Mouse (Mus musculus): ENCODE measurements around the gene Gpr107.
A peak's percentile ranks its signal among the peaks of the same experiment; 100 is the strongest.

Gene Gpr107

DNA sequence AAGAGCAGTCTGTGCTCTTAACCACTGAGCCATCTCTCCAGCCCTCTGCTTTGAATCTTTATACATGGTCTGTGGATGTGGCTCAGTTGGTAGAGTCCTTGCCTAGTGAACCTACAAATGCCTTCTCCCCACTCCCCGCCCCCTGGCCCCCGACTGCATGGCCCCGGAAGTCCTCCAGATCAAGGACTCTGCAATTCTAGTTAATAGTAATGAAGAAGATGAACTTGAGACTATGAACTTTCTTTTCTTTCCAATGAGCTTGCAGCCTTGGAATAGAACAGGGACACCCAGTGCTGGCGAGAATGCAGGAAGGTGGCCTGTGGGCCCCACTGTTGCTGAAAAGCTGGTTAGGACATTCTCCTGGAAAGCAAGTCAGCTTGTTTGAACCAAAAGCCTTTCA is 100.1 kb downstream of the Gpr107 start:
- no peak for DNase-seq

DNA sequence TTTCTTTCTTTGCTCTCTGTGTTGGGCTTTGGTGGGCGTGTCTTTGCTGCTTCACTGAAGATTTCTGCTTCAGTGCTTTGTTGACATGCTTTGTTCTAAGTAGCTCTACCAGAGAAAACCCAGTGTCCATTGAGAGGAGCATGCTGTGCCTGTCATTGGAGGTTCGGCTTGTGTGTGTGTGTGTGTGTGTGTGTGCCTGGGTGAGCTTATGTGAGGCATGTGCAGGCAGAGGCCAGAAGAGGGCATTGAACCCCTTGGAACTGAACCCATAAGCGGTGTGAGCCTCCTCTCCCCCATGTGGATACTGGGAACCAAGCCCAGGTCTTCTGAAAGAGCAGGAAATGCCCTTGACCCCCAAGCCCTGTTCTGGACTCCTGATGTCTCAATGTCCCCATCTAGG is 101.3 kb downstream of the Gpr107 start:
- DNase-seq: no peak

DNA sequence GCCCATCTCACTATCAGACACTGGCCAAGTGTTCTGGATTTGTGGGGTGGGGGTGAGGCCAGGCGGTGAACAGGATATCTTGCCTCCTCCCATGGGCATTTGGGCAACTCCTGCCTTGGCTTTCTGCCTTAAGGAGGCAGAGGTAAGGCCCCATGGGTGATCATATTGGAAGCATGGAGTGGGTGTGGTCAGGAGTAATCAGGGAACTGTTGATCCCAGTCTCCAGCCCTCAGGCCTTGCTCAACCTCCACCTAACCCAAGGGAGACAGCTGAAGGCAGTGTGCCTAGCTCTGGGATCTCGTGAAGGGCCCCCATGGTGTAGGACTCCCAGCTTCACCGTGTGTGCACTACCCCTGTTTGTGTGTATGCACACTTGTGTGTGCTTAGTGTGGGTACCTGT is 102.7 kb downstream of the Gpr107 start:
- no peak for DNase-seq

DNA sequence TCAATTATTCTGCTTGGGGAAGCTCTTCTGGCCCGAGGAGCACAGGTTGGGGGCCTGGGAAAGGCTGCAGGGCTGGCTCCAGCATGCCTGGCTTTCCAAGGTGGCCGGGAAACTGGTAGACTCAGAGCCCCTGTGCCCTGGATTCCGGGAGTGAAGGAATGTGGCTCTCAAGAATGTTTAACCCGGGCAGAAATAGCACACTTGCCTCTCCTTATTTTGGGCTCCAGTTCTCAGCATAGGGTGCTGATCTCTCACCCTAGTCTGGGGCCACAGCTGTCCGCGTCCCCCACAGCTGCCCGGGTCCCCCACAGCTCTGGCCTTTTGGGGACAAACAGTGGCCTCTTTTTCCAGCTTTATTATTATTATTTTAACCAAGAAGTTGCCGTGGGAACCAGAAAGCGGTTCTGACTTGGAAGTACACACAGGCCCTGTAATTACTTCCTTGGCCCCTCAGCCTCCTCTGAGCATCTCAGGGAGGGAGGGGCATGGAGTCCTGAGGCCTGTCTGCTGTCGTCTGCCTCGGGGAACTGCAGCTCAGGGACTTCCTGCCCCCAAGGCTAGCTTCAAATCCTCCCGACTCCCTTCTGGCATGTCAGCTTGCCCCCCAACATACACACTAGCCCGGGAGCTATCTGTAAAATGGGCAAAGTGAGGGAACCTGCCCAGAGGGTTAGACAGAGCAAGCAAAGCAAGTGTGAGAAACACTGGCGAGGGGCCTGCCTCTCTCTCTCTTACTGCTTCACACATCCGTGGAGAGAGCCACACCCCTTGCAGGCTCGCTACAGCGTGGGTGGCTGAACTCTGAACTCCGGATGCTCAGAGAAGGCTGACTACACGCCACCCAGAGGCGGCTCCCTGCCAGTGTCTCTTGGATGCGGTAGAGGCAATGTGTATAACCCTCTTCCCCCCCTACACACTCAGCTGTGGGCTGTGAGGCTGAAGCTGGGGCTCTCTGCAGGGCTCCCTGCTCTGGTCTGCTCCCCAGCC is 104.1 kb downstream of the Gpr107 start:
- peak; percentile 97 for DNase-seq

DNA sequence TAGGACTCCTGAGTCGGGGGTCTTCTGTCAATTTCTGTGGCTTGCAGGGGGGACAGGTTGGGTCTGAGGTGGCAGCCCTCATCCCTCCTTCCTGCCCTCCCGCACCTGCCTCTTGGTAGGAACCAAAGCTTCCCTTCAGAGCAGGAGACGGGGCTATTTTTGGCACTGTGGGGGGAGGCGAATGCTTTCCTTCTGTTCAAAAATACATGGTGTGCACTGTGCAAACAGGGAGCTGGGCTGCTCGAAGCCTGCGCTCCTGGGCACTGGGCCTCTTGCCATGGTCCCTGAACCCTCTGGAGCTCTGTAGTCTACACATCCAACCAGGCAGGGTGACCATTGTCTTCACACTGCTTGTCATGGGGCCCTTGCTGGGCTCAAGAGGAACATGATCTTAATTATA is 105.0 kb downstream of the Gpr107 start:
- DNase-seq: peak; percentile 93

DNA sequence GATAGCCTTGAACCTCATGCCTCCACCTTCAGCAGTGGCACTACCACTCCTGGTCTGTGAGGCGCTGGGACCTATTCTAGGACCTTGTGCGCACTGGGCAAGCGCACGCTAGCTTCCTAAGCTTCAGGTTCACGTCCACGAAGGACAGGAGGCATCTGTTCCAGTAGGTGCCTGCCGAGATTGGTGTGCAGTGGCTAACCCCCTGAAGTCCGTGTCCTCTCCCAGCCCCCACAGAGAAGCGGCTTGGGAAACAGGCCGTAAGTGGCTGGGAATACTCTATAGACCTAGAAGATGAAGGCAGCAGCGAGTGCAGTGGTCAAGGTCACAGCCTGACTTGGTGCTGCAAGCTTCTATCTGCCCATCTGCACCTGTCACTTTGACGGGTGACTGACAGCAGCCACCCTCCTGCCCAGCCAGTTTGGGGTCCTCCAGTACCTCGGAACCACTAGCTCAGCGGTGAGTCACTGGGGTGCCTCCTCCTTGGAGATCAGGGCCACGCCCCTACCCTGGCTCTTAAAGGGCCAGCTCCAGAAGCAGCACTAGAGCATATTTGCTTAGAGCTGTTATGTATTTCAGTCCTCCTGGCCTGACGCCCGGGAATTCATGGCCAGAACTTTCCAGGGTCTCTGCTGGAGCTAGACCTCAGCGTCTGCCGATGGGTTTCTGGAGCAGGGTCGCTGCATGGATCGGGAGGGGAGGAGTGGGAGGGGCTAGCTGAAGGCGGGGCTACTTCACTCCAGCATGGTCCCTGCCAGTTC is 106.7 kb downstream of the Gpr107 start:
- DNase-seq: peak; percentile 98

DNA sequence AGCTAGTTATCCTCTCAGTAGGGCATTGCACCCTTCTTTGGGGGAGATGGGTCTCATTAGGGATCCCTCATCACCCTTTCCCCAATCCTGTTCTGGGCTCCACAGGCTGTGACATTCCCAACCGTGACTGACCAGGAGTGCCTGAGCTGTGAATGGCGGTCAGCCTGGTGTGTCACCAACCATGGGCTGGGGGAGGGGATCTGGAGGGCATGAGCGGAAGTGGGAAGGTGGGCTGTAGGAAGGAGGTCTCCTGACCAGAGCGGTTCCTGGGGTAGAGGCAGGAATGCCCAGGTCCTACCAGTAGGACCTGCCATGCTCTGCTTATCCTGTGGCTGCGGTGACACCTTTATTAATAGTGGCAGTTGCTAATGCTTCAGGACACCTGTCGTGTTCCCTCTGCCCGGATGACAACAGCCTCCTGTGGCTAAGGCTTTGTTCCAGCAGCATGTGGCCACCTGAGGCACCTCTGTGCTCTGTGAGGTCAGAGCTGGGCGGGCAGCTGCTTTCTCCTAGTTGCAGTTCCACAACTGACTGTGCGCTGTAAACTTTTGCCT is 107.3 kb downstream of the Gpr107 start:
- DNase-seq: no peak

DNA sequence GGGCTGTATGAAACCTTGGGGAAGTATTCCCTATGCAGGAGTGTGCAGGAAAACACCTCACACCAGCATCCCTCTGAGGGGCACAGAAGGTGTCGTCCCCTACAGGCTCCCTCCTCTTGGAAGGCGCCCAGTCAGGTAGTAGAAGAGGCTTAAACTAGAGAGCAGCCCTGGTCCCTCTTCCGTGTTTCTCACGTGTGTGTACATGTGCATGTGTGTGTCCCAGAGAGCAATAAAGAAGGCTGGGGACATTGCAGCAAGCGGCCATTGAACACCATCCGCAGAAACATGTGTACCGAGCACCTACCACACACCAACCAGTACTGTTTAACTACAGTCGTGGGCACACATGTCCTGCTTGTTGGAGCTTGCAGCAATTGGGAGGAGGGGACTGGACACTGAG is 108.4 kb downstream of the Gpr107 start:
- no peak for DNase-seq

DNA sequence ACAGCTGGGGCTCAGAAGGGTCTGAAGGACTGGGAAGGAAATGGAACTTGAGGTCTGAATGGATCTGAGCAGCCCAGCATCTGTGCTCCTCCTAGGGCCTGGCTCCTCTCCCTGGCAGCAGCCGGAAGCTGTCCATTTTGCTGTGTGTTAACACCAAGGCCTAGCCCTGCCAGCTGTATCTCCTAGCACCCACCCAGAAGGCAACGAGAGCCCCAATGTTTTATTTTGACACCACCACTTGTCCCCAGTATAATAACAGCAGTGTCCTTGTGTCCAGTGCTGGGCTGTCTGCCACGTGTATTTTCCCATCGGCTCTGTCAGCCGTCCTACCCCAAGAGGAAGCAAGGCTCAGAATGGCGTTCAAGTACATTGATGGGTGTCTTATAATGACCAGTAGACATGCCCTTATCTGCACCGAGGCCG is 110.9 kb downstream of the Gpr107 start:
- DNase-seq: peak; percentile 95

DNA sequence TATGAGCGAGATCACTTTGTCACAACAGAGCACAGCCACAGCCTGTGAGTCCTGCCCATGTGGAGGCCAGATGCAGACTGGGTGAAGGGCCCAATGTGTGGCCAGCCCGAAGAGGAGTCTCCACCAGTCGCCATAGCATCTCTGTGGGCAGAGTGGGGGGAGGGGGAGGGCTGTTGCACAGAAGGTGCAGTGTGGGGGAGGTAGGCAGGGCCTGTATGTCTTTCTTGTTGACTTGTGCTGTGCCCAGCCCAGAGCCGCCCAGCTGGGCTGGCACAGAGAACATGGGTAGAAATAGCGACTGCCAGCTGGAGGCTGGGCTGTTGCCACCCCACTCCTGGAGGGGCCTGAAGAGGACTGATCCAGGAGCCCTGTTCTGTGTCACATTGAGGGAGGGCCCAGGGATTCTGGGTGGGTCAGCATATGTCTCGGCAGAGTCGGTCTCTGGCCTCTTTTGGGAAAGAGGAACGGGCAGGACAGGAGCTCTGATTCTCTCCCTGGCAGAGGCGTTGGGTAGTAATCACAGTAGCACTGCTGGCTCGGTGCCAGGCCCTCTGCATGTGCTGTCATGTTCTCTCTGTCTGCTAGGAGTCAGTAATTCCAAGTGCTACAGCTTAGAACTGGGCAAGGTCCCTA is 111.7 kb downstream of the Gpr107 start:
- peak; percentile 97 for DNase-seq

DNA sequence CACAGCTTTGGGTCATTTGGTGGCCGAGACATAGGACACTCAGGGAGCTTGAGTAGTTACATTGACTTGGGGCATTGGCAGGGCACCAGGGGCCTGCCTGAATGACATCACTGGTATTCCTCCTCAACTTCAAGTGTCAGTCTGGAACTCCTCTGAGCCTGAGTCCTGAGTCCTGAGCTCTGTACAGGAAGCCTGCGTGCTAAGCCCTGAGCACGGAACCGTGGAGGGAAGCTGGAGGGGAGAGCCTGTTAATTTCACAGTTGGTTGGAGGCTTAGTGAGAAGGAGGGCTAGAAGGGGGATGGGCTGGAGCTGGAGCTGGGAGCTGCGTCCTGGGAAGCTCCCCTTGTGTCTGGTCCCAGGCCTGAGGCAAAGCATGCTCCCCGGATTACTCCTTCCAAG is 115.3 kb downstream of the Gpr107 start:
- DNase-seq: no peak
